Mouse (Mus musculus) testis, postnatal 14 days (tissue): ENCODE measurements around the gene Lig4.

Experiments used
- DNase-seq: peaks from one replicate; pipeline ENCODE4 v3.0.0; 2021; ENCODE audit warnings: low spot score

Lig4 gene

DNA sequence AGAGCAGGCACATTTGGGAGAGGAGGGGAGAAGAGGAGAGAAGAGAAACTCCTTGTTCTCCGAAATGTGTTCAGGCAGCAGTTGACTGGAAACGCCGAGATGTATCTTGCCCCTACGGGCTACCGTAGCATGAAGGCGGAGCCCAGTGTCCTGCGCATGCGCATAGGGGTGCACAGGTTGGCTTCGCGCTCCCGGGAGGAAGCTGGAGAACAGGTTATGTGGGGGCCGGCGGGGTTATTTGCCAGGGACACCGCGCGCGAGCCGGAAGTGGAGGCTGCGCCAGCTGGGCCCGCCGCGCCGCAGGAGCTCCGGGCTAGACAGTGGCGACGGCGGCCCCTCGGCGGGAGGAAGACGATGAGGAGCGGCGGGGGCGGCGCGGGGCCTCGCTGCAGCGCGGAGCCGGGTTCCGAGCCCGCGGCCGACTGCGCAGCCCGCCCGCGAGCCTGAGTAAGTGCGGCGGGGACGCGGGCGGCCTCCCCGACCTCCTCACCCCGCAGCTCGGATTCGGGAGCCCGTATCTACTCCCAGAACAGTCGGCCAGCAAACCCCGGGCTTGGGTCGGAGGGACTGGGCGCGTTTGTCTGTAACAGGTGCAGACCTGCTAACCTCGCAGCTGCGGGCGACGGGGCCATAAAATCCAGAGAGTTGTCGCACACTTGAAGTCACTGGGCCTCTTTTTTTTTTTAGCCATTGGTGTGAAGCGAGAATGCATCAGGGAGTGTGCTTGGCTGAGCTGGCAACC, at the start of gene Lig4, which contains the start of gene Abhd13:
TSS of gene Lig4 (minus strand) at position 114 of the 742 bp plus-strand sequence.
TSS of gene Abhd13 (plus strand) at position 135 of the 742 bp plus-strand sequence.
- DNase-seq: peak; percentile 99

DNA sequence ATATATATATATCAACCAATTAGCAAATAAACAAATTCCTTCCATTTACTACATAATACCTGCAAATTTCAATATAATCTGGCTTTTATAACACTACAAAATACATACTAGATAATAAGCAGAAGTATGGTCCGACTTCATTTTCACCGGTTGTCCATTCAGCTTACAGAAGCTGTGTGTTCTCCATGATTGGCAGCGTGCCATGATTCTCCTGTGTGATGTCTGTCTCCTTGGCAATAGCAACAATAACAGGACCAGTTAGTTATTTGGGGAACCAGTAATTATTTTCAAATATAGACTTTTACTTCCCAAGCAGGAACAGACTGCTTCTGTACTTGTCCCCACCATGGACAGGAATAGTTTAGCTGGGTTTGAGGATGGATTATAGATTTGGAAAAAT, 39.7 kb upstream of the Lig4 start:
- peak; percentile 9 for DNase-seq

DNA sequence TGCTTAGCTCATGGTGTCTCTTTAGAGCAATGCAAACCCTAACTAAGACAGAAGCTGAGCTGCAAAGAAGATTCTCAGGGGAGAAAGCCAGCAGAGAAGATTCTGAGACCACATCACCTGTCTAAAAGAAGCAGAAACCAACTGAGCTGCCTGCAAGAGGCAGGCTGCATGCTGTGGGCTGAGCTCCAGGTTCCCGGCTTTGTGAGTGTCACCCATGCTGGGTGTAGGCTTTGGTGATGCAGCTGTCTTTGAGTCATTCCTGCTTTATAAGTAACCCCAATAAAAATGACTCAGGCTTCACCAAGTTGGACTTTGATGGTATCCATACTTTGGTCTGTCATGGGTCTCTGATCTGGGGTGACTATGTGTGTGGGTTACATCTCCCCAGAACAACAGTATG, 38.8 kb upstream of the Lig4 start:
- no peak for DNase-seq

DNA sequence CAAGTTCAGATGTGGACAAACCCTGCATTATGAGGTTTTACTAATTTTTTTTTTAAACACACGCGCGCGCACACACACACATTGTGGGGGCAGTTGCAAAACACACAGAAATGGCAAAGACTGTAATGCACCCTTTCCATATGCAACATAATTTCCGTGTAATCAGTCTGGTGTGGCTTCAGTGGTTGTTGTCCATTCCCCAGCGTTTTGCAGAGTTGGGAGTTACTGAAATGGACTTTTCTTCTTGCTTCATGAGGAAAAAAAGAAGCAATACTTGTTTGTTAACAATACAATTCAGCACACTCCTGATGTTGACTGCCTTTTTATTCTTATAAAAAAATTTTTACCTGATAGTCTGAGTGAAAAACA, 30.2 kb upstream of the Lig4 start:
- DNase-seq: no peak

DNA sequence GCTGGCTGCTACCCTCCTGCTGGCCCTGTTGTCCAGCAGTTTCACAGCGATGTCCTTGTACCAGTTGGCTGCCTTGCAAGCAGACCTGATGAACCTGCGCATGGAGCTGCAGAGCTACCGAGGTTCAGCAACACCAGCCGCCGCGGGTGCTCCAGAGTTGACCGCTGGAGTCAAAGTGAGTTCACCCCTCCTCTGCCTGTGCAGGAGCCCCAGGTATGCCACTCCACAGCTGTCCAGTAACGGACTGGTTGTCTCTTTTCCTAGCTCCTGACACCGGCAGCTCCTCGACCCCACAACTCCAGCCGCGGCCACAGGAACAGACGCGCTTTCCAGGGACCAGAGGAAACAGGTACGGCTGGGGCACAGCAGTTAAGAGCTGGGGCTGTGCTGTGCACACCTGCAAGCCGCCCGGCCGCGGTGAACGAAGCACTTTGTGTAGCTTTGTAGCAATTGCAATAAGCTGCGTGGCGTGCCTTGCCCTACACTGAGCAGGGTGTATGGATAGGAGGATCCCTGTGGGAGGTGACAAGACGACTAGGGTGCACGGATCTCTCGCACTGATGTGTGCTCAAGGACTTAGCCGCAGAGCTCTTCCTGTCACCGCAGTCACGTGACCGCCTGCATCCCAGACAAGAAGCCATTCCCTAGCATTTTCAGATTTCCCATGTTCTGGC, 29.6 kb upstream of the Lig4 start:
- peak; percentile 17 for DNase-seq

DNA sequence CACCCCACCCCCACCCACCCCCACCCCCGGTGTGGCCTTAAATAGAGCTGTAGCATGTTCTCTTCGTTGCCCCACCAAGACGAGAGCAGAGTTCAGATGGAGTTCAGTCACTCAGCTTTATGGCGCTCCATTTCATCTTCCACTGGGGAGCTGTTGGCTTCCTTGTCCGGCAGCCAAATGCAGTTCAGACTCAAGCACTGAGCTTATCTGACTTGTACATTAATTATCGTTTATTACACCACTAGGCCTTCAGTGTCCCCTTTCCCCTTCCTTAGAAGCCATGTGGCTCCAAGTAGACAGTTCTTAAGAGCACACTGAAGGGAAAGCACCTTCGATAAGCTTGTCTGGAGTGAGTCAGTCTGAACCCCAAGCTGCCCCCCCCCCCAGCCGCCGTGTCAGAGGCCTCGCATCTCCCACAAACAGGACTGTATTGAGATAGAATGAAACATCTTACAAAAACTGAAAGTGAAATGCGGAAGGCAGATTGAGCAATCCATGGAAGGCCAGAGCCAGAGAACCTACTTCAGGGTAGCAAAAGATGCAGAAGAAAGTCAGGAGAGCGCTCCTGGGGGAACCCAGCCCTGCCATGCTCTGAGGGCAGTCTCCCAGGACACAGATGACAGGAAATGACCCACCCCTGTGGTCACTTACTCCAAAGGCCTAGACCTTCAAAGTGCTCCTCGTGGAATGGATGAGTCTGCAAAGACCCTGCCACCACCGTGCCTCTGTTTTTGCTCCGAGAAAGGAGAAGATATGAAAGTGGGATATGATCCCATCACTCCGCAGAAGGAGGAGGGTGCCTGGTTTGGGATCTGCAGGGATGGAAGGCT, 28.9 kb upstream of the Lig4 start, which contains the start of gene Tnfsf13b:
TSS of gene Tnfsf13b (plus strand) at position 312 of the 830 bp plus-strand sequence.
- DNase-seq: no peak

DNA sequence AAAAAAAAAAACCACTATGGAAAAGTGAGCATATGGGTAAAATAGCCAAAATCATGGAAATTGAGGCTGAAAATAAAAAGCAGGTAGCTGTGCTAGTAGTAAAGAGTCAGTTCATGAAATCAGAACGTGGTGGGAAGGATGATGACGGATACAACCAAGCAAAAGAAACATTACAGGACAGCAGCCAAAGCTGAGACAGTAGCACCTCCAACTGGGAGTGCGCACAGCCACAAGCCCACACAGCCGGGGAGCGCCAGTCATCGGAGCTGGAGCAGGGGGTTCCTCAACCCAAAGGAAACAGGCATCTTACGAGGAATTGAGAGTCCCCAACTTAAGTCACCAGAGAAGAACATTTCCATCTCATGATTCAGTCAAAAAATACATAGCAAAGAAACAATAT, 26.6 kb upstream of the Lig4 start:
- no peak for DNase-seq

DNA sequence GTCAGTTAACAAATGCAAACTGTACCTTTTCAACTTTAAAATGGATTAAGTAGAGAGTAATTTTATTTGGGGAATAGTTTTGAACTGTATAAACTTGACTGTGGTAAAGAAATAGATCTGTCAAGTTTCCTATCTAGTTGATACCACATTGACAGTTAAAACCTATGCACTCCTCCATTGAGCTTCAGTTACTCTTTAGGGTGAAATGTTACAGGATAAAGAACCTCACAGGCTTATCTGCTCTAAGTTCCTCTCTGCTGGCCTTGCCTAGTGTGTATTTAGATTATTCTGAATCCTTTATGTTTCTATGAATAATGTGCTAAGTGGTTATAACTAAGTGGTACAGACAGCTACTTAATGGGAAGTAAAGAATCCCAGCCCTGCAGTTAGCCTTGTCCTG, 2.7 kb upstream of the Lig4 start:
- no peak for DNase-seq

DNA sequence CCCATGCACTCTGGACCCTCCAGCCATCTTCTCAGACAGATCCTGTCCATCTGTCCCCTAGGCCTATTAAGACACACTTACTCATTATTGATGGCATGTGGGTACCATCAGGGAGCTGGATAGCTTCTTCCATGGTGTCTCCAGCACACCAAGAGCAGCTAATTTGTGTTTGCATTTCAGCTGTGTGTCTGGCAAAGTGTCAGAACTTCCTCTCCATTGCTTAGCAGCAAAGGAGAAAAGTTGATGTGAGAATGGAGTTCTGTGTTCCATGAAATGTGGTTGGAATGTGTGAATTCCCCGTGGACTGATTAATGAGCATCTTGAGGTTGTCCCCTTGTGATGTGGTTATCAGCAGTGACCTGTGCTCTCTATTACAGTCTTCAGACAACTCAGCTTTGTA, 2.3 kb upstream of the Lig4 start:
- DNase-seq: no peak

DNA sequence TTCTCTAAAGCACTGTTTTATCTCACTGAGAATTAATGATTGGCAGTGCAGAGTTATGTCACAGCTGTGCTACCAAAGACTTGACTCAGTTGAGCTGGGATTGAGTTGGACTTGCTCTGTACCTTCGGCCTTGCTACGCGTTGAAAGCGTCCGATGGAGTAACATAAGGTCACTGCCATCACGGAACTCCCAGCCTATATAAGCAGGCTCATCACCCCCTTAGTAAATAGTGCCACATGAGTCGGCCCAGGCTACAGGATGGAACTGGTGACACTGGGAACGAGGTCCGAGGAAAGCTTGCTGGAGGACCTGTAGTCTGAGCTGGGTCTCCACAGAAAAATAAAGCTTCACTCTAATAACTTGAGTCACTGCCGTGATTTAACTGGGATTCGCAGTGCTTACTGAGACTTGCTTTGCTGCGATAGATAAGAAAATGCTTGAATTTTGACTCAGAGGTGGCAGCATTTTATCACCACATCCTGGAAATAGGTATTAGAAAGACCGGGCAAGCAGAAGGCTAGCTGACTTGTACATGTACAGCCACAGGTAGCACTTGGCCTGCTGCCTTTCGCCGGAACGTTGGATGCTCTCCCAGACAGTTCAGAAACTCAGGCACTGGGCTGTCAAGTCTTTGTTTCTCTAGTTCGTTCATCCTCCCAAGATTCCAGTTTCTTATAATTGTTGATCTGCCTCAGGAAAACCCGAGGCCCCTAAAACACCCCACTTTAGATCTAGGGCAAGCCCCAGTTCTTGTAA, 1.2 kb upstream of the Lig4 start:
- DNase-seq: peak; percentile 10

DNA sequence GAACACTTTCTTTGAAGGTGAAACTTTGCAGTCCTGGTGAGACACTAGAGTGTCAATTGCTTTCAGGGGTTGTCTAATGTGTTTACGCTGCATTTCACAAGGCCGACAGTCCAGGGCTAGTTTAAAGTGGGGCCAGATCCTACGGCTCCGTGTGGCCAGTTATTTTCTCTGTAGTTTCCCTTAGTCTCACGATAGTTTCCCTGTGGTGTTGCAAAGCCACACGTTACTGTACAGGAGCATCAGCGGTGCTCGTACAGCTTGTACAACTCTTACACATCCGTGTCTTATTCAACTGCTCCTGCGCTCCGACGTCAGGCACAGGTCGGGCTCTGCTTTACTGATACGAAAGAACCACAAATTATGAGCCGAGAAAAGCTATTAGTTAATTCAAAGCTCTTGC, 470 bp downstream of the Lig4 start:
- peak; percentile 9 for DNase-seq

DNA sequence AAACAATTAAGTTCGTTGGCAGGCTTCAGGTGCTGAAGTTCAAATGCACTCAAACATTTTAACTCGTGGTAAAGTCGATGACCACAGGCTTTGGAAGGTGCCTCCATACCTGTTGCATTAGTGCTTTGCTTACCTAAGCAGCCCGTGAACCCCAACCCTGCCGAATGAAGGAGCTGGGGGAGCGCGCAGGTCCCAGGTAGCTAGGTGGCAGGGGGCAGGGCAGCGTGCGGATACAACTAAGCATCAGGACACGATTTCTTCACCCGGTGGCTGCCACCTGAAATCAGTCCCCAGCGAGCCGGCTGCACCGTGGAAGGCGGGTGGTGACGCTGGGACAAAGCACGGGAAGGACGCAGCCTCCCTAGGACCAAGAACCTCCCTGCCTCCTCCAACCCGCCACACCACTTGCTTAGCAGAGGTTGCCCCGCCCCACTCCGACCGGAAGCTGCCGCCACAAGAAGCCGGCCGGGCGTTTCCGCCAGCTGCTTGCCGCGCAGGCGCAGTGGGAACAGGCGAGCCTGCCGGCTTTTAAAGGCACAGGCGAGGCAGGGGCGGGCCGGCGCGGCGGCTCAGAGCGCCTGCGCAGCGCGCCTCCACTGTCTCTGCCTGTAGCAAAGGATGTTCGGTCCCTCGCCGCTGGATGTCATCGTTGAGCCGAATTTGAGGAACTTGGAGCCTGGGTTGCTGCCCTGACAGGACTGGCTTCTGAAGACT, 1.4 kb downstream of the Lig4 start:
- peak; percentile 98 for DNase-seq

DNA sequence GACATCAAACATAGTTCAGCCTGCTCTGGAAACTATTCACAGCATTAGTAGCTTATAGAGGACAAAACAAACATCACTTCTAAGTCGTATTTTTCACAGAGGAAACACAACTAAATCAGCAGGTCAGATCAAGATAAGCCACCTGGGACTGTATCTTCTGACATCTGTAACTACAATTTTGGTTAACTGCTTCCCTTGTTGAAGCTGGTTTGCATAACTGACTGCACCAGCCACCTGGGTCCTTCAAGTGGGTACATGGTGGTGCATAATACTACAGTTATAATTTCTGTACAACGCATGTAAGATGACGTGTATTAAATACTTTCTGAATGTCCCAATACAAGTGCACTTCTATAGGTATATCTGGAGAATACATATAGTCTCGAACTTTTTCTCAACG, 2.2 kb downstream of the Lig4 start:
- no peak for DNase-seq

DNA sequence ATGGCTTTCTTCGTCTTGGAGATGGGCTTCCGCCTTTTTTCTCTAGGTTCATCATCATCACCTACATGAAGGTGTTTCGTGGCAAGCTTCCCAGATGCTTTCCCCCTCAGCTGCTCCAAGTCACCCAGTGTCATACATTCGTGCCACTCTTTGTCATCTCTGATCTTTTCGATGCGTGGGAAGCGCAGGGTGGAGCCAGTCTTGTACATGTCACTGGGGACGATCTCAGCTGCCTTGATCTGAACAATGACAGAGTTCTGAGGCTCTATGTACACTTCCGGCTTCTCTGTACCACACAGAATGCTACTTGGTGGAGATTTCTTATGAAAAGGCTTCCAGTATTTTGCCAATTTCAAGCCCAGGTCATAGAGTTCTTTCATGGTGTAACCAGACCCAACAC, 5.6 kb downstream of the Lig4 start:
- DNase-seq: no peak

DNA sequence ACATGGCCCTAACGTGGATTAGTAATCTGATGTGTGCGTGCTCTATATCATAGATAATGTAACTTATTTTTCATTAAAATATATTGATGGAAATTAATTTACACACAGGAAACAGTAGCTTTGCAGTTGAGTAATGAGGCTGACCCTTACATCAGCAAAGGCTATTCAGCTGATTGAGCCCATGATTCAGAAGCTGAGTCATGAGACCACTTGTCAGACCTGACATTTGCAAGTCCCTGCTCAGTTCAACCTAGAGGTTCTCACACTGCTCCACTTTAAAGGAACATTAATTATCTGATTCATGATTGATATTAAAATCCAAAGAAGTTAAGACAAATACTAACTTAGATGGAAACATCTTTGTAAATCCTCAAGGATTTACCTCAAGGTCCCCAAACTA, 17.6 kb downstream of the Lig4 start:
- no peak for DNase-seq

DNA sequence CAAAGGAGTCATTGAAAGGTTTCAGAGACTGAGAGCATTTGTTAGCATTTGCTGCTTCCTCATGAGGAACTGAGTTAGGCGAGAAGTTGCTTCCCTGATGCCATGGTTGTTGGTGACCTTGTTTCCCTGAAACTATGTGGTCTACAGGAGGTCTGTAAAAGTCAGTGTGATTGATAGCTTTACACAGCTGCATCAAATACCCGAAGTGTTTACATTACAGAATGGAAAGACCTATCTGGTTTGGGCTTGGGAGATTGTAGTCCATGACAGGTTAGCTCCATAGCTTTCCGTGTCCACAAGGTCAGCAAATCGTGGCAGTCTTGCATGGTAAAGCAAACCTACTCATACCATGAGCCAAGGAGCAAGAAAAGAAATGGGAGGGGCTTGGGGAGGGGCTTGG, 19.1 kb downstream of the Lig4 start:
- no peak for DNase-seq

DNA sequence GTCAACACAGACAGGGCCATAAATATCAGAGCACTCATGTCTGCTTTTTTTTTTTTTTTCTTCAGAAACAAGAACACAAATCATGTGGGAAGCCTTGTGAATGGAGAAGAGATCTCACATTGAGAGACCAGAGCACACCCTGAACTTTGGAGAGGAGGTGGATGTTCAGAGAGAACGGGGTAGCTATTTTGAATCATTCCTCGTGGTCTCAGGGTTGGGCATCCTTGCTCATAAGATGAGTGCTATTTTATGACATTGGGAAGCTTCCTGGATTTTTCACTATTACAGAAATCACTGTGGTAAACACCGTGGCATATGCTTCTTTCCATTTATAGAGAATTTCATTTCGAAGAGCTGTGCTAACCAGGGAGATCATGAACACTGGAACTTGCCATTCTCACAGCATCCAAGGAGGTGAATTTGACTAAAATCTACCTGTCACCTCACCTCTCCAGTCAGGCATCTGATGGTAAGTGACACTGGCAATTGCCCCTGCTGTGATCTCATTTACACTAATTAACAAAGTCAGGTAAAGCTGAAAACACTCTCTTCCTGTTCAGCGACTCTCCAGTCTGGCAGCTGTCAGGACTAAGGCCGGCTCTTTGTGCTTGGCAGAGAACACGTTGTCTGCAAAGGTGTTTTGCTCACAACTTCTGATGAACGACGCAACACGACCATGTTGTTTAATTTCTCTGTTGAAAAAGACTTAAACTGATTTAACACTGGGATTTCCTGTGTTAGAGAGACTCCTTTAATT, 28.2 kb downstream of the Lig4 start:
- no peak for DNase-seq

DNA sequence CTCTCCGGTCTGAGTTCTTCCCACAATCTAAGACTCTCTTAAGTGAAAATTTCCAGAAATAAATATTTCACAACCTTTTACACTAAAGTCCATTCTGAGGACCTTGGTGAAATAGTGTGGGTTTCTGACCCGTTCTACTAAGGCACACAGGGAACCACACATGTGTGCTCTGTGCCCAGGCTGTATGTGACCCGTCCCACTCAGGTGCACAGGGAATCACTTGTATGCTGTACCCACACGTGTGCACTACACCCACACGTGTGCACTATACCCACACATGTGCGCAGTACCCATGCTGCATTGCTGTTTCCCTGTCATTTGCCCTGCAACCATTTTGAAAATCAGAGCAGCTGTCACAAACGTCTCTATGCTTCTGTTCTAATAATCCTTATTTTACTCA, 41.9 kb downstream of the Lig4 start:
- DNase-seq: no peak

DNA sequence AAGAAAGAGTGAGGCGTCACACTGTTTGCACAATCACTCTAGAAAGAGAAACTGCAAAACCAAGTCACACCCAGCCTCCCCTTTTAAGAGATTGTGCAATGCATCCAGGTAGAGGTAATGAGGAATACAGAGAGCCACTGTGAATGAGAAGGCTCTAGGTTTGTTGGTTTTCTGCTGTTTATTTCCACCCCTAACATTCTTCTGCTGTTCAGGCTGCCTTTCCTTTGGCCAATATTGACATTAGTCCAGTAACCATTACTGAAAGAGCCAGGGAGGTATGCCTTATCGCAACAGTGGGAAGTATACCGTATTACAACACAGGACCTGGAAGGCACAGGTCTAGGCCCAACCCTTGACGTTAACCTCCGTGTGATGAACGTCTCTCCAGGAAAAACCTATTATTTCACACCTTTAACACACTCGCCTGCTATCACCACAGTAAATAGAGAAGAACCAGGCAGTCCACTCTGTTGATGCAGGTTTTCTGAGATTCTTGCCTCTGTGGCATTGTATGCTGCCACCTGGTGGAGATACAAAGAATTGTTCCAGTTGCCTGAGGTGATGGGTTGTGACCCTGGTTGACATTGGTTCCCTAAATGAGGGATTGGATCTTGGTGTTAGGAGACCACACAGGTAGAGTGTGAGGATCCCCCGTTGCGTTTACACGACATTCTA, 42.5 kb downstream of the Lig4 start:
- peak; percentile 10 for DNase-seq

DNA sequence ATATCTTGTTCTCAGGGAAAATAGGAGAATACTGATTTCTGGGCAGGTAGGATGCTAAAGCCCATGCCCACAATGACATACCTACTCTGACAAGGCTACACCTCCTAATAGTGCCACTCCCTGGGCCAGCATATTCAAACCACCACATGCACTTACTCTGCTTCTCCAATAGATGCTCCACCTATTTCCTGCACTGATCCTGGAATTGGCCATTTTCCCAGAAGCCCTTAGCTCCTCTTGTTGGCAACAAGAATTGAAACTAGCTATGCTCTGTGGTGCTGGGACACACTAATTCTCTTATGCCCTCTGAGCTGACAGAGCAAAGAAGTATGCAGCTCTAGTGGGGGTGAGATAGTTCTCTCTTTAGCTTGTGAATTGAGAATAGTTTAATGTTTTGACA, 44.8 kb downstream of the Lig4 start:
- no peak for DNase-seq
